Mouse (Mus musculus) liver, adult 2 months (tissue): Measurements from ENCODE around the gene Fat4. TPM values are rescaled to one million over a fixed set of nuclear protein-coding genes. Genes with fewer than 3 reads are reported as not detected.

ENCODE experiments used
- DNase-seq: peaks from one replicate; pipeline ENCODE4 v3.0.0-alpha.2; 2011; ENCODE audit warnings: low read depth, low spot score; ENCODE audit errors: extremely low read depth
- H3K27ac ChIP-seq: fragments of 200-500 bp; replicated peaks from 2 replicates; pipeline ENCODE4 v1.5.1; 2012; ENCODE audit warnings: low read depth, mild to moderate bottlenecking, control low read depth, inconsistent platforms, low read length; ENCODE audit not compliant: insufficient read depth
- H3K27me3 ChIP-seq: fragments of 200-500 bp; 2 replicates; pipeline ENCODE4 v1.6.1; 2012; ENCODE audit warnings: mild to moderate bottlenecking, moderate library complexity, low read length, inconsistent platforms; ENCODE audit not compliant: control insufficient read depth, insufficient read depth
- H3K36me3 ChIP-seq: fragments of 200-500 bp; 2 replicates; pipeline ENCODE4 v1.6.1; 2012; ENCODE audit warnings: low read length, inconsistent platforms; ENCODE audit not compliant: control insufficient read depth, insufficient read depth
- H3K4me1 ChIP-seq: fragments of 200-500 bp; 2 replicates; pipeline ENCODE4 v1.6.1; 2011; ENCODE audit warnings: low read length; ENCODE audit not compliant: control insufficient read depth, insufficient read depth
- H3K4me3 ChIP-seq: fragments of 200-500 bp; 2 replicates; pipeline ENCODE4 v1.5.1; 2011; ENCODE audit warnings: low read depth, mild to moderate bottlenecking, control low read depth, low read length, moderate library complexity; ENCODE audit not compliant: insufficient read depth
- H3K79me2 ChIP-seq: fragments of 200-500 bp; 2 replicates; pipeline ENCODE4 v1.6.1; 2012; ENCODE audit warnings: inconsistent platforms, mild to moderate bottlenecking, low read length, moderate library complexity; ENCODE audit not compliant: control insufficient read depth, insufficient read depth
- H3K9ac ChIP-seq: fragments of 200-500 bp; 2 replicates; pipeline ENCODE4 v1.6.1; 2012; ENCODE audit warnings: low read depth, mild to moderate bottlenecking, control low read depth, inconsistent platforms, low read length
- CTCF ChIP-seq: fragments of 200-500 bp; IDR thresholded peaks from 2 replicates; pipeline ENCODE4 v1.5.1; 2011; ENCODE audit warnings: low read depth, low read length, control low read depth
- POLR2A ChIP-seq: fragments of 200-500 bp; IDR thresholded peaks from 2 replicates; pipeline ENCODE4 v1.6.1; 2011; ENCODE audit warnings: low read length, control low read depth; ENCODE audit not compliant: insufficient read depth; ENCODE audit errors: extremely low read depth
- WGBS: fragments of 180-500 bp; shearing (Covaris S2); methylation state at CpG from one replicate; pipeline ENCODE4 v1.1.7; 2018; 5-methylcytosine and 5-hydroxymethylcytosine counted together
- polyA plus RNA-seq: library from polyadenylated mRNA; depleted of rRNA; stranded (reverse); fragments of >200 nt; gene quantifications from 2 replicates; pipeline ENCODE4 v1.2.3, GENCODE M21; 2012
- total RNA-seq: library from RNA; depleted of rRNA; stranded (reverse); fragments of >200 nt; gene quantifications from 2 replicates; pipeline ENCODE4 v1.2.3, GENCODE M21; 2014

Gene Fat4
- total and polyA plus RNA-seq, 2 experiments = 0.27 to 1.8 TPM

- H3K27me3 ChIP-seq = no peaks in the 10 kb centered on the region
- H3K4me3 ChIP-seq = no peak overlapping the region
- H3K4me1 ChIP-seq = no peaks in the 10 kb centered on the region
- no peaks in the 10 kb centered on the region for H3K36me3 ChIP-seq
- DNase-seq = no peak
- 81% methylated on average over 13 of the region's 13 CpGs for WGBS
- no peak overlapping the region for H3K27ac ChIP-seq
- H3K9ac ChIP-seq = no peak overlapping the region
- no peaks in the 10 kb centered on the region for H3K79me2 ChIP-seq
- TF ChIP-seq POLR2A = no peak
- TF ChIP-seq CTCF = no peak
Observed at GRCm38 (mm10) chr3:38908426-38909111, 21.8 kb downstream of the Fat4 start.

GRCm38 (mm10) chr3:38912768-38913487 lies 26.2 kb downstream of the Fat4 start:
- Histone ChIP-seq H3K4me1 (no peaks in the 10 kb centered on the region), H3K79me2 (no peaks in the 10 kb centered on the region), H3K4me3 (no peak overlapping the region), H3K27ac (no peak overlapping the region), H3K27me3 (no peaks in the 10 kb centered on the region), H3K36me3 (no peaks in the 10 kb centered on the region), H3K9ac (no peak overlapping the region)
- DNase-seq = no peak
- 82% methylated on average over 5 of the region's 5 CpGs for WGBS
- no peak for TF ChIP-seq POLR2A
- TF ChIP-seq CTCF = no peak

- H3K79me2 ChIP-seq = no peaks in the 10 kb centered on the region
- H3K9ac ChIP-seq = no peak overlapping the region
- H3K36me3 ChIP-seq = no peaks in the 10 kb centered on the region
- H3K27ac ChIP-seq = no peak overlapping the region
- H3K27me3 ChIP-seq = no peaks in the 10 kb centered on the region
- H3K4me1 ChIP-seq = no peaks in the 10 kb centered on the region
- 77% methylated on average over 11 of the region's 11 CpGs for WGBS
- DNase-seq = no peak
- TF ChIP-seq CTCF = no peak
- no peak for TF ChIP-seq POLR2A
- no peak overlapping the region for H3K4me3 ChIP-seq
Observed at GRCm38 (mm10) chr3:38913488-38914105, 26.9 kb downstream of the Fat4 start.

GRCm38 (mm10) chr3:38918926-38919325 lies 32.2 kb downstream of the Fat4 start:
- TF ChIP-seq POLR2A (no peak), CTCF (no peak)
- WGBS = 61% methylated on average over 2 of the region's 2 CpGs
- Histone ChIP-seq H3K79me2 (no peaks in the 10 kb centered on the region), H3K27me3 (no peaks in the 10 kb centered on the region), H3K4me1 (no peaks in the 10 kb centered on the region), H3K27ac (peak overlapping the region; percentile 52), H3K9ac (no peak overlapping the region), H3K36me3 (no peaks in the 10 kb centered on the region), H3K4me3 (no peak overlapping the region)
- DNase-seq = no peak

GRCm38 (mm10) chr3:38921031-38921430 lies 34.3 kb downstream of the Fat4 start:
- H3K36me3 ChIP-seq = no peaks in the 10 kb centered on the region
- no peak overlapping the region for H3K9ac ChIP-seq
- H3K79me2 ChIP-seq = no peaks in the 10 kb centered on the region
- H3K4me3 ChIP-seq = no peak overlapping the region
- H3K4me1 ChIP-seq = no peaks in the 10 kb centered on the region
- 85% methylated on average over 2 of the region's 2 CpGs for WGBS
- no peaks in the 10 kb centered on the region for H3K27me3 ChIP-seq
- TF ChIP-seq POLR2A (no peak), CTCF (no peak)
- no peak for DNase-seq
- no peak overlapping the region for H3K27ac ChIP-seq
